Mouse (Mus musculus): ENCODE data around the gene Myoz2.

The Myoz2 gene

DNA sequence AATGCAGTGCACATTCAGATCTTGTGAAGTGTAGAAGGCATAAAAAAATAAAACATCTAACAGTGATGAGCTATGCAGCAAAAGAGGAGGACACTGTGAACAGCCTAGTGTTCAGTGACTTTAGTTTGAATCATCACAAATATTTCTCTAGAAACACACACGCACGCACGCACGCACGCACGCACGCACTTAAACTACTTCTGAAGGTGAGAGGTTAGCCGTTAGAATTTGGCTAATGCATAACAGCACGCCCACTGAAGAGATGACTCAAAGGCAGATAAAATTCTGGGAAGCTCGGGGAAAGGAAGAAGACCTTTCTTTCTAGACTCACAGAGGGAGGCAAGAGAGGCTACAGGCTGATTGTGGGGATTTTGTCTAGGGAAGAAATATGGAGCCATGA is 27.4 kb downstream of the Myoz2 start:
- no peak for DNase-seq (ENCODE audit: low read depth)

DNA sequence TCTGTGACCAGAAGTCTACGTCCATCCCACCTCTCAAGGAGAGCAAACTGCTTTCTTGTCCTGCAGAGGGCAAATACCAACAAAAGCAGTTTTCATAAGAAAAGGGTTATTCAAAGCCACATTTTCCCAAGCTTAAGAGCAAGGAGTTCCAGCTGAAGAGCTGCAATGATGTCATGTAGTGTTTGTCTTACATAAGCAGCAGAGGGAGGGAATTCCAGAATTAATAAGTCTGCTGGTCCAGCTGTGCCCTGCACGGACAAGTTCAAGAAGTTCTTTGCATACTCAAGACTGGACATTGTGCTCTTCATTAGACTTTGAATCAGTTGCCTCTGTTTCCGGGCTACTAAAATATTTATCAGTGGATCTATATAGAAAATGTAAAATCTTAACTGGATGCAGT is 33.8 kb downstream of the Myoz2 start:
- no peak for DNase-seq (ENCODE audit: low read depth)

DNA sequence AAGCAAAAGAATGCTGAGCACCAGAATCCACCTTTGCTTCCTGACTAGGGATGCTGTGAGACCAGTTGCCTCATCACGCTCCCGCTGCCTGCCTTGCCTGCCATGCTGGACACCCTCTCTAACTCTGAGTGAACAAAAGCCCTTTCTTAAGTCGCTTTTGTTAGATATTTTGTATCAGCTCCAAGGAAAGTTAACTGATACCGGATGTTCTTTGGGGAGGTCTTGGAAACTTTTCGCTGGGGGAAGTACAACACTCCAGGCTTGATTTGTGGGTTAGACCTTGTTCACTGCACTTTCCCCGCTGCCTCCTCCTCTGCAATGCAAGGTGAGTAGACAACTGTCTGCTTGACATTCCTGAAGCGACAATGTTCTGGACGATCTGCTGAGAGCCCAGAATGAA is 36.3 kb downstream of the Myoz2 start:
- no peak for DNase-seq (ENCODE audit: low read depth)

DNA sequence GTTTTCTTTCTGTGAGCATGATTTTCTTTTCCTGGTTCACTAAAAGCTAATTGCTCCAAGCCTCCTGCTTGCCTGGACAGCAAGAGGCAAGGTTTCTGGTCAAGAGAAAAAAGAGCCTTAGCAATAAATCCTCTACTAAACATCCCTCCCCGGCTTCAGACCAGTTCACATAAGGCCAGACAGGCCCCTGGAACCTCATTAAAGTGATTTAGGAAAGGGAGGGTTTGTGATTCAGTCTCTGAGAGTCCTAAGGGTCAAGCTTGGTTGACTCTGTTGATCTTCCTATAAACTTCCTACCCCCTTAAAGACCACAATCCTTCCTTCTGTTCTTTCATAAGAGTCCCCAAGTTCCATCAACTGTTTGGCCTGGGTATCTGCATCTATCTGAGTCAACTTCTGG is 37.8 kb downstream of the Myoz2 start:
- DNase-seq (ENCODE audit: low read depth), result no peak

DNA sequence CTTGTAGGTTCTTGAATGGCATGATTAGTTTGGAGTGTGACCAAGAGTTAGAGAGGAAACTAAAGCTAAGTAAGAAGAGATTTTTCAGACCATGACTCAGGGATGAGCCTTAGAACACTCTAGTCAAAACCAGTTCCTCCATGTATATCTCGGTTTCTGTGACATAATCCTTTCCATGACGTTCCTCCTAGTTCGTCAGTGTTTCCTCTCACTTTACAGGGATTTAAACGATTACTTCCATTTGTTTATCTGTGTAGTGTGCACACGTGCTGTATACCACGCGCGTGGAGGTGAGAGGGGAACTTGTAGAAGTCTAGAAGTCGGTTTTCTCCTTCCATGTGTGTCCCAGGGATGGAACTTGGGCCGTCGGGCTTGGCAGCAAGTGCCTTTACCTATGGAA is 47.9 kb downstream of the Myoz2 start:
- no peak for DNase-seq (ENCODE audit: low read depth)

DNA sequence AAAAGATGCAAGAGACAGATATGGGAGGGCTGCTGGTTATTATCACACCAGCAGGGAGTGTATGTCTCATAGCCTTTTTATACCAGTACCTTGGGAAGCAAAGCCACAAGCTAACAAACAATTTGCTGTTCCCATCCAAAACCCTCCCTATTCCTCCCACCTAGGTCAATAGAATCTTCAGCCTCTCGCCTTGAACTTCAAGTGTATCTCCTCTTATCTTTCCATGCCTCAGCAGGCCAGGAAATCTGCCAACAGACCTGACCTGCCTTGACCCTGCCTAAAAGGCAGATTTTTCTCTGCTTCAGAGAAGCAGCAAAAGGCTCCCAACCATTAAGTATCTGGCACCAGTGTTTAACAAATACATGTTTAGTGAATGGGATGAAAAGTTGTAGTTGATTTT is 48.4 kb downstream of the Myoz2 start:
- no peak for DNase-seq (ENCODE audit: low read depth)

DNA sequence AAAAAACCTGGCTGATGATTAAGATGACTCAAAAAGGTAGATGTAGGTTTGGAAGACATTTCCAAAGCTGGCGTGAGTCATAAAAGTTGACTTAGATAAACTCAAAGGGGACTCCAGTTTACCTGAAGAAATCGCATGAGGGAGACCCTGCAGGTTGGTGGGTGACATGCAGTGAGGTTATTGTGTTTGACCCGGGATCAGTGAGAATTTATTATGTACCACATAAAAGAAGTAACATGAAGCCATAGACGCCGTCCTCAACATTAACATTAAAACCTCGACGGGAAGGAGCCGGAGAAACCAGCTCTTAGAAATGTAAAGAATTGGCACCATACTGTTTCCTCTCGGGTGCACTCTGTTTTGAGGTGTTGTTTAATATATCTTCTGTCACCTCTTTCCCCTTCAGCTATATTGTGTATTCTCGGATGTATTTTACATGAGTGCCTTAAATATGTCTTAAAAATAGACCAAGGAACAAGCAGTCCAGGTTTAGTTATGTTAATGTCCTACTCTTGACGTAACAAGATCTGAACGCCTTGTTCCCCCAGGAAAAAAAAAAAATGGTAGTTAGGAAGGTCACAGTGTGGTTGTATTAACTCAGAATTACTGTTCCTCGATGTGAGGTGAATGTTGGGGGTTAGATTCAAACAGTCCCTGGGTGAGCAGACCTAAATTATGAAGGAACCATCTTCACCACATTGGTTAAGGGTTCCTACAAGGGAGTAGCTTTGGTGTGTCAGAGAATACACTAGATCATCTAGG is 49.5 kb downstream of the Myoz2 start:
- no peak for DNase-seq (ENCODE audit: low read depth)

DNA sequence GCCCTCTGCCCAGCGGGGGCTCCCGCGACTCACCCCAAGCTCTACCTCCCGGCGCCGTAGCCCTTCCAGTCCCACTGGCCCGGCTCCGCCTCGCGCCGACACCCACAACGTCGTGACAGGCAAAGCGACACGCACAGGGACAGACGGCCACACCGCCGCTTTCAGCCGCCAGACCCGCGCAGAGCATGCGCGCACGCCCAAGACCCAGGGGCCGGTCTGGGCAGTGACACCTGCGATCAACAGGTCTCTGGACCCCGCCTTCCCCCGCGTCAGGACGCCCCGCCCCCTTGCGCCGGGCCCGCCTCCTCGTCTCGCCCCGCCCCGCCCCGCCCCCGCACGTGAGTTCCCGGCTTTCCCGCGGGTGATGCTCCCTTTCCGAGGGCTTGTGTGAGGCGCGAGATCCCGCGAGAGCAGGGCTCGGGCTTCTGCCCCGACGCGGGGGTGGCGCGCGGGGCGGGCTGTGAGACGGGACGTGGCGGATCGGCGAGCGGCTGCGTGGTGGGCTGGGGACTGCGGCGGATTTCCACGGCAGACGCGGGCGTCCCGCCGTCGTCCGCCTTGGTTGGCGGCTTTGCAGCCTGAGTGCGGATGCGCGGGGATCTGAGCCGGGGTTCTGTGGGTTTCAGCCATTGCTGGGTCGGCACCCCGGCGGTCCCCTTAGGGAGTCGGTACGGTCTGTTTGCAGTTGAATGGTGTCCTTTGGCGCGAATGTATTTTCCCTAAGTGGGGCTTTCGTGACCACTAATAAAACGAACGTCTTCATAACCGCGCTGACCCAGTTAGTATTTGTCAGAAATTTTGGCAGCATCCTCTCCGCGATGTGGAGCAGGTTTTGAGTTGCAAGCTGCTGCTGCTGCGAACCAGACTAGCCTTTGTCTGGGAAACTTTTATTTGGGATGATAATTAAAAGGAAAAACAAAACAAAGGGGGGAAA is 50.3 kb downstream of the Myoz2 start, which contains the start of gene Usp53:
Gene Usp53, minus strand, starts transcription at position 262 of the 934 bp plus-strand sequence.
- DNase-seq (ENCODE audit: low read depth), result no peak

DNA sequence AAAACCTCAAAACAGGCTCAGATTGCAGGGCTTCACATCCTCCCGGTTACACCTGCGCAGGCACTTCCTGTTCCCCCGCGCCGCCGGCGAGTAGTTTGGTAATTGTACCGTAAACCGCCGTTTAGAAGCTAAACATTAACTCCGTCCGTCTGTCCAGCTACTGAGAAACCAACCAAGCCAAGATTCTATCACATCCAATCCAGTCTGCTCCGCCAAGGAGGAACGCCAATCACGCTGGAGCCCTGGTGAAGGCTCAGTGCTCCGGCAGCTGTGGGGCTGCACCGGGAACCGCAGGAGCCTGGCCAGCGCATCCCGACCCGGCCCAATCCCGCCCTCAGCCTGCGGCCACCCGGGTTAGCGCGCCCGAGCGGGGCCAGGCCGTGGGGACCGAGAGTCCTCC is 51.0 kb downstream of the Myoz2 start:
- no peak for DNase-seq (ENCODE audit: low read depth)

DNA sequence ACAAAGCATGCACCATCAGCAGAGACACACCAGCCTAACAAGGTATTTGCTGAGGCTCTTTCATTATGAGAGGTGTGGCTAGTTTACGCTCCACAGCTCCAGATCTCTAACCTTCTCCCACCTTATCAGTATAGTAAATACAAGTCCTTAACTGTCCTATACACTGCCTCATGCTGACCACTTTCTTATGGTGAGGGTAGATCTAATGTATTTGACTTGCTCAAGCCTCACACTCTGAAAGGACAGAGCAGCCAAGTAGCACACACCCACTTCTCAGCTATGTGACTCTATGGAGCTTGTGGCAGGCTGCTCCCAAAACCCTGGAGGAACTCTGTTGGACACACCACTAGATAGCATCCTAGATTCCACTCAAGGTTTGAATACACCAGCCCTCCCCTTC is 58.9 kb downstream of the Myoz2 start:
- DNase-seq (ENCODE audit: low read depth), result no peak

DNA sequence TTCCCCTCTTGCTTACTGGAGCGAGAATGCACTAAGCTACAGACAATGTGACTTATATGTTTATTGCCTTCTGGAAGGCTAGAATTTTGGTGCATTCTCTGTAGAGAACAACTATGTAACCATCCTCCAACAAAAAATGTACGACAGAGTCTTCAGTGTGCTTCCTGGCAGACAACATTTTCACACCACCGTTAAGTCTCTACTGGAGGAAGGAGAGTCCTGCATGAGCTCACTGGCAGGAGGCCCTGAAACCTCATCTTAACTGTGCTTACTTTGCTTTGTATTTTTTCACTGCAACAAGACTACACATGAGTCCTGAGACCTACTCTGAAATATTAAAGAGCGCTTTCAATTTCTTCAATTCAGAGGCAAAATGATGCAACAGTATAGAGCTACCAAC is 59.5 kb downstream of the Myoz2 start:
- no peak for DNase-seq (ENCODE audit: low read depth)

DNA sequence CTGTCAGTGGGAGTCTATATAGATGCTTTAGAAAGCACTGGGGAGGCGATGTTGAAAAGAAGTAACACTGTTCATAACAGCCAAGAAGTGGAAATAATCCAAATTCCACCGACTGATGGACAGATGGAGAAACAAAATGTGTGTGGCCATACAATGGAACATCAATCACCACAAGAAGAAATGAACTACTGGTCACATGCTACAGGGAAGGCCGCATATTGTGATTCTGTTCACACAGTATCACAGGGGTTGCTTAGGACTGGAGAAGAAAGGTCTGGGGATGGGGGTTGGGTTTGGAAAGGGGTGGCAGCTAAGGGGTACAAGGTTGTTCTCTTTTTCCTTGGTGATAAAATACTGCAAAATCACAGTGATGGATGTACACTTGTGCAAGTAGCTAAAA is 60.0 kb downstream of the Myoz2 start:
- DNase-seq (ENCODE audit: low read depth), result no peak

DNA sequence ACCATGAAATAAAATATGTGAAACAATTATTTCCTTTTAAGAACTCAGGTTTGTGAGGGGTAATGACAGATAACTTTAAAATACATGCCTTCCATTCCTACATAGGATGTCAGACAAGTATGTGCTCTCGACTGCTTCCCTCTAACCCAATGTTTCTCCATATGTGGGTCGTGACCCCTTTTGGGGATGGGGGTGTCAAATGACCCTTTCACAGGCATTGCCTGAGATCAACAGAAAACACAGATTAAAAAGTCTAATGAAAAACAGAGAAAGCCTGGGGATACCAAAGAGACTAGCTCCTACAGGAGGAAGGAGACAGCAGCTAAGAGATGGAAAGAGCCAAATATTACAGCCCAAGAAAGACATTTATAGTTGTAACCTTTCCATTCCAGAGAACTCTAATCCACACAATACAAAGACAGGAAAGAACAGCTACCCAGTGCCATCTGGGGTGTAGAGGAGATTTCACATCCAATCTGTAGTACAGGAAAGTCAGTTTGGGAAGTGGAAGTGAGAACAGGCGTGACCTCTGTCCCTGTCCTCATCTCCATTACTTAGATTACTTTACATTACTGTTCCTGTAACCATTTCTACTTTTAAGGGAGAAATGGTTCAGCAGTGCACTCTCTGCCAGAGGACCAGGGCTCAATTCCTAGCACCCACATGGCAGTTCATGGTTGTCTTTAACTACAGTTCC is 62.5 kb downstream of the Myoz2 start:
- DNase-seq (ENCODE audit: low read depth), result no peak

DNA sequence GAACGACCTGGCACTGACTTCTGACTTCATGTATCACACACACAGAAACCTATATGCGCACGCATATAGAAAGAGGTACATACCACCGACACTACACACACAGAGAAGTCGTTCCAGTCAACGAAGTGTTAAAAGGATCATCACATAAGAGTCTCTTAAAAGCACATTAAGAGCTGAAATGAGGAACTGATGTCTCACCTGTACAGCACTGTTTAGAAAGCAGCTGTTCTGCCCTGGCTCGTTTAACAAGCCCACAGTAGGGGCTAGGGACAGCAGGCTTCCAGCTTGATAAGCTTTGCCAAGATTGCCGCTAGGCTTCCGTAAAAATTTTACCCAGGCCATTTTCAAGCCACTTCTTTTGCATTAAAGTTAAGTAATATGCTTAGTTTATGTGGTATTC is 66.4 kb downstream of the Myoz2 start:
- no peak for DNase-seq (ENCODE audit: low read depth)

DNA sequence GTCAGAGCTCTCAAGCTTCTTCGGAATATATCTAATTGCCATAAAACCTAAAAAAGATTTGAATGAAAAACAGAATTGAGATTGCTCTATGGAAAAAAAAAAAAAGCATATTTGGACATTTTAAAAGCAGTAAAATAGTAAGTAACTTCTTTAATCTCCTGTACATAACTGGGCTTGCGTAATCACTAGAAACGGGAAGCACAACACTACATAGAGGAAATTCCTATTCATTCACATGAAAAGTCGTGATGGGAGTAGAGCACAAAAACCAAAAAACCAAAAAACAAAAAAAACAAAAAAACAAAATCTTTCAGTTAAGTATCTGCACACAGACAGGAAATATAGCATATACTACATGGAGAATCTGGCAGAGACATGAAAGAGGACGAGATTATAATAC is 70.5 kb downstream of the Myoz2 start:
- peak; percentile 41 for DNase-seq (ENCODE audit: low read depth)

Measured in 416B (cell line).